Mouse (Mus musculus): ENCODE measurements at regions not wholly inside any gene's neighbourhood (a gene's known extent, or its start where the extent isn't known, plus 50 kb on each side); places are given as distances from the start of the nearest gene placed in this dataset.

- in situ Hi-C loops (cut with MboI; ENCODE audit: low pct_unique_long_range_greater_than_20kb in 1 of 2, low sequenced_read_pairs in 2 of 2, unreplicated experiment in 1 of 2) = no loop called here
These were observed 700.5 kb upstream of the Cited2 start for GRCm38 (mm10) chr10:17022216-17023158.

GRCm38 (mm10) chr10:17023571-17024293, 699.3 kb upstream of the Cited2 start:
- in situ Hi-C loops (cut with MboI; ENCODE audit: low pct_unique_long_range_greater_than_20kb in 1 of 2, low sequenced_read_pairs in 2 of 2, unreplicated experiment in 1 of 2) = no loop called here

GRCm38 (mm10) chr10:17024294-17024665, 698.7 kb upstream of the Cited2 start:
- in situ Hi-C loops (cut with MboI; ENCODE audit: low pct_unique_long_range_greater_than_20kb in 1 of 2, low sequenced_read_pairs in 2 of 2, unreplicated experiment in 1 of 2) = no loop called here

GRCm38 (mm10) chr10:17034892-17035775, 687.9 kb upstream of the Cited2 start:
- in situ Hi-C loops (cut with MboI; ENCODE audit: low pct_unique_long_range_greater_than_20kb in 1 of 2, low sequenced_read_pairs in 2 of 2, unreplicated experiment in 1 of 2) = no loop called here

GRCm38 (mm10) chr10:17038259-17039043, 684.6 kb upstream of the Cited2 start:
- in situ Hi-C loops (cut with MboI; ENCODE audit: low pct_unique_long_range_greater_than_20kb in 1 of 2, low sequenced_read_pairs in 2 of 2, unreplicated experiment in 1 of 2) = no loop called here

GRCm38 (mm10) chr10:17042090-17042489, 680.9 kb upstream of the Cited2 start:
- in situ Hi-C loops (cut with MboI; ENCODE audit: low pct_unique_long_range_greater_than_20kb in 1 of 2, low sequenced_read_pairs in 2 of 2, unreplicated experiment in 1 of 2) = no loop called here

- in situ Hi-C loops (cut with MboI; ENCODE audit: low pct_unique_long_range_greater_than_20kb in 1 of 2, low sequenced_read_pairs in 2 of 2, unreplicated experiment in 1 of 2) = no loop called here
These were observed 680.0 kb upstream of the Cited2 start for GRCm38 (mm10) chr10:17042973-17043372.

GRCm38 (mm10) chr10:17046765-17047164, 676.3 kb upstream of the Cited2 start:
- in situ Hi-C loops (cut with MboI; ENCODE audit: low pct_unique_long_range_greater_than_20kb in 1 of 2, low sequenced_read_pairs in 2 of 2, unreplicated experiment in 1 of 2) = no loop called here

- in situ Hi-C loops (cut with MboI; ENCODE audit: low pct_unique_long_range_greater_than_20kb in 1 of 2, low sequenced_read_pairs in 2 of 2, unreplicated experiment in 1 of 2) = no loop called here
These were observed 650.1 kb upstream of the Cited2 start for GRCm38 (mm10) chr10:17072906-17073305.

- in situ Hi-C loops (cut with MboI; ENCODE audit: low pct_unique_long_range_greater_than_20kb in 1 of 2, low sequenced_read_pairs in 2 of 2, unreplicated experiment in 1 of 2) = no loop called here
These were observed 649.0 kb upstream of the Cited2 start for GRCm38 (mm10) chr10:17074013-17074401.

GRCm38 (mm10) chr10:17074402-17075027, 648.5 kb upstream of the Cited2 start:
- in situ Hi-C loops (cut with MboI; ENCODE audit: low pct_unique_long_range_greater_than_20kb in 1 of 2, low sequenced_read_pairs in 2 of 2, unreplicated experiment in 1 of 2) = no loop called here

- in situ Hi-C loops (cut with MboI; ENCODE audit: low pct_unique_long_range_greater_than_20kb in 1 of 2, low sequenced_read_pairs in 2 of 2, unreplicated experiment in 1 of 2) = no loop called here
These were observed 647.9 kb upstream of the Cited2 start for GRCm38 (mm10) chr10:17075147-17075546.

GRCm38 (mm10) chr10:17075576-17075975, 647.4 kb upstream of the Cited2 start:
- in situ Hi-C loops (cut with MboI; ENCODE audit: low pct_unique_long_range_greater_than_20kb in 1 of 2, low sequenced_read_pairs in 2 of 2, unreplicated experiment in 1 of 2) = no loop called here

GRCm38 (mm10) chr10:17076186-17076585, 646.8 kb upstream of the Cited2 start:
- in situ Hi-C loops (cut with MboI; ENCODE audit: low pct_unique_long_range_greater_than_20kb in 1 of 2, low sequenced_read_pairs in 2 of 2, unreplicated experiment in 1 of 2) = no loop called here

- in situ Hi-C loops (cut with MboI; ENCODE audit: low pct_unique_long_range_greater_than_20kb in 1 of 2, low sequenced_read_pairs in 2 of 2, unreplicated experiment in 1 of 2) = no loop called here
These were observed 645.4 kb upstream of the Cited2 start for GRCm38 (mm10) chr10:17077580-17077979.

- in situ Hi-C loops (cut with MboI; ENCODE audit: low pct_unique_long_range_greater_than_20kb in 1 of 2, low sequenced_read_pairs in 2 of 2, unreplicated experiment in 1 of 2) = no loop called here
These were observed 642.2 kb upstream of the Cited2 start for GRCm38 (mm10) chr10:17080818-17081217.

- in situ Hi-C loops (cut with MboI; ENCODE audit: low pct_unique_long_range_greater_than_20kb in 1 of 2, low sequenced_read_pairs in 2 of 2, unreplicated experiment in 1 of 2) = no loop called here
These were observed 640.1 kb upstream of the Cited2 start for GRCm38 (mm10) chr10:17082926-17083325.

GRCm38 (mm10) chr10:17102065-17102464, 621.0 kb upstream of the Cited2 start:
- in situ Hi-C loops (cut with MboI; ENCODE audit: low pct_unique_long_range_greater_than_20kb in 1 of 2, low sequenced_read_pairs in 2 of 2, unreplicated experiment in 1 of 2) = no loop called here

Data from mouse embryonic stem cell (cell line).